Mouse (Mus musculus) brain, embryonic 14.5 days (tissue): ENCODE data around the gene Ciao2a.

Source experiments
- CTCF ChIP-seq: fragments of 200-500 bp; IDR thresholded peaks from 2 replicates; pipeline ENCODE4 v1.5.1; 2012; ENCODE audit warnings: inconsistent platforms, mild to moderate bottlenecking, moderate library complexity, borderline replicate concordance; ENCODE audit not compliant: insufficient read depth, insufficient read length; ENCODE audit errors: extremely low read depth
- POLR2A ChIP-seq: fragments of 200-500 bp; IDR thresholded peaks from 2 replicates; pipeline ENCODE4 v1.6.1; 2012; ENCODE audit warnings: mild to moderate bottlenecking, inconsistent platforms, borderline replicate concordance; ENCODE audit not compliant: poor library complexity, insufficient read depth, insufficient read length, severe bottlenecking; ENCODE audit errors: extremely low read depth

DNA sequence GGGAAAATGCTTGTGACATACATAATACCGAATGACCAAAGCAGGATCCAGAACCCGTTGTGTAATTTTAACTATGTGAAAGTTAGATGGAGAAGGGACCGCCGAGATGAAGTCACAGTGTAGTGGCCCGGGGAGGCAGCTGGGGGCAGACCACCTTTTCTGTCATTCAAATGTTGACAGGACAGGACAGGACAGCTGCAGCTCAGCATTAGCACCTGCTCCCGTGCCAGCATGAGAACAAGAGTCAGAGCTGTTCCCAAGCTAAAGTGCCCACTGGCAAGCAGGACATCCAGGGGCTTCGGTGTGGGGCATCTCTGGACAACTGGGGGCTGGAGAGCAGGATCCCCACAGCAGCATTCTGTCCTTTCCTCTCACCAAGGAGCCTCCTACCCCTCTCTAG, 39.3 kb upstream of the Ciao2a start:
- TF ChIP-seq CTCF (no peak), POLR2A (no peak)
